Mouse (Mus musculus): Measurements from ENCODE around the gene Efna4.

DNA sequence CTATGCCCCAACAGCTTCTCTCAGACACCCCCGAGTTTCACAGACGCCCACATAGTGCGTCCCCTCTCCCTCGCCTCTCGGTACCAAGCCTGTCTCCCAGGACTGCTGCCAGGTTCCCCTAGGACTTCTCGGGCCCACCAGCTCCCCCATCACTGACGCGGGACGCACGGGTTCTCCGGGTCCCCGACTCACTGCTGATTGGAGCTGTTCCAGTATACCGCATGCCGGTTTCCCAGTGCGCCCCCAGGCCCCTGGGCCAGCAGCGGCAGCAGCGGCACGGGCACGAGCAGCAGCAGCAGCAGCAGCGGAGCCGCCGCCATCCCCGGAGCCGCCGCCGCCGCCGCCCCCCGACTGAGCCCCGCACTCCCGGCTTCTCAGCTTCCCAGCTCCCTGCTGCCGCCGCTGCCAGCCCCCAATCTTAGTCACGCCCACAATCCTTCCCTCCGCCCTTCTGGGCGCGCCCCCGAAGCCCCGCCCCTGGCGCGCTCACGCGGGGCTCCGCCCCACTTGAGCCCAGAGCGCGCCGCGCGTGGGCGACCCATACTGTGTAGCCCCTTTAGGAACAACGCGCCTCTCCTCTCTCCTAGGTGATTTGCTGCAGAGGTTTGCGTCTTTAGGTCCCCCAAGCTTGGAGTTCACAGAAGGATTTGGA lies 15.2 kb downstream of the Efna4 start, which contains the start of gene Efna3:
- TF ChIP-seq CTCF (IDR thresholded peaks at IDR 0.05; ENCODE audit: low read depth), result no peak
- no peak for TF ChIP-seq EP300 (IDR thresholded peaks at IDR 0.05; ENCODE audit: low read depth)

Data from liver, embryonic 14.5 days (tissue).